Mouse (Mus musculus) lung, embryonic 15.5 days (tissue): ENCODE data around the gene Smim15. TPM values are rescaled to one million over a fixed set of nuclear protein-coding genes. Genes with fewer than 3 reads are reported as not detected.
A peak's percentile ranks its signal among the peaks of the same experiment; 100 is the strongest.

Experiments used
- ATAC-seq: fragments of 200-750 bp; cut with Nextera tagmentation; 2 replicates; pipeline ENCODE4 v1.8.0; 2017; ENCODE audit warnings: moderate number of reproducible peaks, borderline replicate concordance; ENCODE audit not compliant: low FRiP score, low TSS enrichment; ENCODE audit errors: extremely low read depth
- H3K27ac ChIP-seq: fragments of 300-500 bp; sonication (generic); 2 replicates; pipeline ENCODE4 v1.5.1; 2015; ENCODE audit warnings: moderate library complexity, mild to moderate bottlenecking, inconsistent platforms
- H3K27me3 ChIP-seq: fragments of 300-500 bp; sonication (generic); 2 replicates; pipeline ENCODE4 v1.6.1; 2015; ENCODE audit warnings: inconsistent platforms
- H3K36me3 ChIP-seq: fragments of 300-500 bp; sonication (generic); 2 replicates; pipeline ENCODE4 v1.6.1; 2015; ENCODE audit warnings: inconsistent platforms
- H3K4me1 ChIP-seq: fragments of 300-500 bp; sonication (generic); 2 replicates; pipeline ENCODE4 v1.6.1; 2015; ENCODE audit warnings: inconsistent platforms
- H3K4me2 ChIP-seq: fragments of 300-500 bp; sonication (generic); 2 replicates; pipeline ENCODE4 v1.6.1; 2015; ENCODE audit warnings: inconsistent platforms, mild to moderate bottlenecking, moderate library complexity
- H3K4me3 ChIP-seq: fragments of 300-500 bp; sonication (generic); 2 replicates; pipeline ENCODE4 v1.5.1; 2015; ENCODE audit warnings: mild to moderate bottlenecking, inconsistent platforms
- H3K9ac ChIP-seq: fragments of 300-500 bp; sonication (generic); 2 replicates; pipeline ENCODE4 v1.6.1; 2015; ENCODE audit warnings: inconsistent platforms
- H3K9me3 ChIP-seq: fragments of 300-500 bp; sonication (generic); 2 replicates; pipeline ENCODE4 v1.6.1; 2016; ENCODE audit warnings: inconsistent platforms
- WGBS: fragments of 180-500 bp; shearing (Covaris S2); methylation state at CpG from one replicate; pipeline ENCODE4 v1.1.7; 2015; 5-methylcytosine and 5-hydroxymethylcytosine counted together
- polyA plus RNA-seq: library from polyadenylated mRNA; unstranded; fragments of >200 nt; fragmentation: Nextera tagmentation; extraction: Ambion mirVana; gene quantifications from 2 replicates; pipeline ENCODE4 v1.2.1, GENCODE M21; 2015

Smim15 gene
- polyA plus RNA-seq, 1 experiment from 2014 or later = 69.7 TPM

GRCm38 (mm10) chr13:108095617-108096016 lies 51.4 kb downstream of the Smim15 start:
- Histone ChIP-seq H3K27ac (no peak overlapping the region), H3K4me1 (peaks cover 9% of the 10 kb centered on the region; the same call in 1 of the 2 replicates), H3K4me2 (no peak overlapping the region), H3K4me3 (no peak overlapping the region), H3K9me3 (no peaks in the 10 kb centered on the region), H3K27me3 (no peaks in the 10 kb centered on the region), H3K9ac (no peak overlapping the region), H3K36me3 (no peaks in the 10 kb centered on the region)
- ATAC-seq = peak; percentile 55; the same call in 1 of the 2 replicates
- 58% methylated on average over 7 of the region's 7 CpGs for WGBS

GRCm38 (mm10) chr13:108096446-108096845 lies 52.2 kb downstream of the Smim15 start:
- no peaks in the 10 kb centered on the region for H3K36me3 ChIP-seq
- no peaks in the 10 kb centered on the region for H3K27me3 ChIP-seq
- no peaks in the 10 kb centered on the region for H3K9me3 ChIP-seq
- H3K4me3 ChIP-seq = no peak overlapping the region
- WGBS = 51% methylated on average over 7 of the region's 7 CpGs
- peaks cover 9% of the 10 kb centered on the region; the same call in 1 of the 2 replicates for H3K4me1 ChIP-seq
- H3K27ac ChIP-seq = no peak overlapping the region
- H3K4me2 ChIP-seq = no peak overlapping the region
- no peak overlapping the region for H3K9ac ChIP-seq
- peak; percentile 14; the same call in 1 of the 2 replicates for ATAC-seq

Other genes starting within 250 kb of the Smim15 start
- 62.1 and 64.5 TPM in 2 replicates for gene Ndufaf2, start 114.2 kb downstream of the Smim15 start, polyA plus RNA-seq
- 16.5 and 17.4 TPM in 2 replicates for gene Ercc8, start 114.3 kb downstream of the Smim15 start, polyA plus RNA-seq
- gene Elovl7, start 170.0 kb downstream of the Smim15 start, polyA plus RNA-seq = 10.2 and 11.5 TPM in 2 replicates